Mouse (Mus musculus) heart, adult 2 months (tissue): ENCODE measurements around the gene Nsd2. TPM values are rescaled to one million over a fixed set of nuclear protein-coding genes. Genes with fewer than 3 reads are reported as not detected.

Experiments used
- DNase-seq, 2 experiments: peaks; one replicate each; pipeline ENCODE4 v3.0.0; 2021
- H3K27ac ChIP-seq: fragments of 200-600 bp; 2 replicates; pipeline ENCODE4 v1.8.1; 2022
- H3K27me3 ChIP-seq: fragments of 200-500 bp; 2 replicates; pipeline ENCODE4 v1.6.1; 2012; ENCODE audit warnings: mild to moderate bottlenecking, low read length, inconsistent platforms, mixed read lengths; ENCODE audit not compliant: control insufficient read depth, insufficient read depth
- H3K36me3 ChIP-seq: fragments of 200-500 bp; 2 replicates; pipeline ENCODE4 v1.6.1; 2012; ENCODE audit warnings: low read length, inconsistent platforms; ENCODE audit not compliant: control insufficient read depth, insufficient read depth
- H3K4me1 ChIP-seq: fragments of 200-500 bp; 2 replicates; pipeline ENCODE4 v1.6.1; 2011; ENCODE audit warnings: low read length; ENCODE audit not compliant: control insufficient read depth, insufficient read depth
- H3K4me3 ChIP-seq: fragments of 200-600 bp; 2 replicates; pipeline ENCODE4 v1.8.1; 2022
- H3K79me2 ChIP-seq: fragments of 200-500 bp; replicated peaks from 2 replicates; pipeline ENCODE4 v1.6.1; 2012; ENCODE audit warnings: mild to moderate bottlenecking, inconsistent platforms, low read length, moderate library complexity, mixed read lengths; ENCODE audit not compliant: control insufficient read depth, insufficient read depth
- H3K9ac ChIP-seq: fragments of 200-500 bp; 2 replicates; pipeline ENCODE4 v1.6.1; 2012; ENCODE audit warnings: low read depth, mild to moderate bottlenecking, control low read depth, inconsistent platforms, low read length, mixed read lengths
- CTCF ChIP-seq: fragments of 200-600 bp; IDR thresholded peaks from 2 replicates; pipeline ENCODE4 v1.8.1; 2022; ENCODE audit warnings: antibody characterized with exemption, mild to moderate bottlenecking, moderate library complexity
- EP300 ChIP-seq: fragments of 200-500 bp; IDR thresholded peaks from 2 replicates; pipeline ENCODE4 v1.6.1; 2011; ENCODE audit warnings: low read depth, low read length, control low read depth; ENCODE audit not compliant: insufficient read depth
- POLR2A ChIP-seq: fragments of 200-500 bp; IDR thresholded peaks from 2 replicates; pipeline ENCODE4 v1.6.1; 2011; ENCODE audit warnings: mild to moderate bottlenecking, low read depth, low read length, control low read depth; ENCODE audit not compliant: insufficient read depth
- WGBS: fragments of 180-500 bp; shearing (Covaris S2); methylation state at CpG from one replicate; pipeline ENCODE4 v1.1.7; 2018; 5-methylcytosine and 5-hydroxymethylcytosine counted together
- intact Hi-C: fragments of 180-260 bp; cut with DNase I; formaldehyde crosslinking; loops from one replicate; pipeline ENCODE4 v1.15.1; 2025
- polyA plus RNA-seq: library from polyadenylated mRNA; depleted of rRNA; stranded (reverse); fragments of >200 nt; gene quantifications from 2 replicates; pipeline ENCODE4 v1.2.3, GENCODE M21; 2012
- total RNA-seq, 2 experiments: library from RNA; stranded (reverse); gene quantifications; 2 replicates each; pipeline ENCODE4 v1.2.3; 2021

The Nsd2 gene
- total and polyA plus RNA-seq, 3 experiments: 3.0 to 27.6 (median 25.8) TPM

- Histone ChIP-seq H3K79me2 (no peaks in the 10 kb centered on the region), H3K27ac (no peak overlapping the region), H3K27me3 (no peaks in the 10 kb centered on the region), H3K9ac (no peak overlapping the region), H3K4me3 (no peak overlapping the region), H3K4me1 (no peaks in the 10 kb centered on the region), H3K36me3 (no peaks in the 10 kb centered on the region)
- WGBS: 81% methylated on average over 9 of the region's 9 CpGs
- DNase-seq: no peak
- TF ChIP-seq EP300 (no peak), POLR2A (no peak), CTCF (no peak)
- intact Hi-C loops: no loop called here
Observed at GRCm38 (mm10) chr5:33895116-33895515, 74.6 kb downstream of the Nsd2 start.

GRCm38 (mm10) chr5:33897158-33897557, 76.6 kb downstream of the Nsd2 start:
- intact Hi-C loops: no loop called here

GRCm38 (mm10) chr5:33898671-33899070, 78.1 kb downstream of the Nsd2 start:
- no peak overlapping the region for H3K27ac ChIP-seq
- no peaks in the 10 kb centered on the region for H3K36me3 ChIP-seq
- TF ChIP-seq EP300 (no peak), CTCF (no peak), POLR2A (no peak)
- WGBS: 88% methylated on average over 9 of the region's 9 CpGs
- no peaks in the 10 kb centered on the region for H3K4me1 ChIP-seq
- H3K79me2 ChIP-seq: no peaks in the 10 kb centered on the region
- H3K9ac ChIP-seq: no peak overlapping the region
- intact Hi-C loops: no loop called here
- no peak overlapping the region for H3K4me3 ChIP-seq
- no peaks in the 10 kb centered on the region for H3K27me3 ChIP-seq
- no peak for DNase-seq

More at GRCm38 (mm10) chr5:33897158-33897557, 76.6 kb downstream of the Nsd2 start:
- DNase-seq: no peak
- H3K4me1 ChIP-seq: no peaks in the 10 kb centered on the region
- H3K4me3 ChIP-seq: no peak overlapping the region
- no peaks in the 10 kb centered on the region for H3K36me3 ChIP-seq
- no peak overlapping the region for H3K9ac ChIP-seq
- H3K79me2 ChIP-seq: no peaks in the 10 kb centered on the region
- TF ChIP-seq POLR2A (no peak), CTCF (no peak), EP300 (no peak)
- no peak overlapping the region for H3K27ac ChIP-seq
- WGBS: 70% methylated on average over 2 of the region's 2 CpGs
- no peaks in the 10 kb centered on the region for H3K27me3 ChIP-seq

GRCm38 (mm10) chr5:33899245-33899644, 78.7 kb downstream of the Nsd2 start:
- WGBS: 86% methylated on average over 3 of the region's 3 CpGs
- H3K36me3 ChIP-seq: no peaks in the 10 kb centered on the region
- no peaks in the 10 kb centered on the region for H3K27me3 ChIP-seq
- intact Hi-C loops: no loop called here
- H3K27ac ChIP-seq: no peak overlapping the region
- TF ChIP-seq POLR2A: no peak
- TF ChIP-seq EP300: no peak
- no peak for TF ChIP-seq CTCF
- no peak for DNase-seq
- no peak overlapping the region for H3K9ac ChIP-seq
- no peaks in the 10 kb centered on the region for H3K4me1 ChIP-seq
- H3K79me2 ChIP-seq: no peaks in the 10 kb centered on the region
- H3K4me3 ChIP-seq: no peak overlapping the region

GRCm38 (mm10) chr5:33900101-33900500, 79.6 kb downstream of the Nsd2 start:
- 94% methylated on average over 3 of the region's 3 CpGs for WGBS
- Histone ChIP-seq H3K4me1 (no peaks in the 10 kb centered on the region), H3K27me3 (no peaks in the 10 kb centered on the region), H3K27ac (no peak overlapping the region), H3K79me2 (no peaks in the 10 kb centered on the region), H3K9ac (no peak overlapping the region), H3K4me3 (no peak overlapping the region), H3K36me3 (no peaks in the 10 kb centered on the region)
- TF ChIP-seq CTCF (no peak), EP300 (no peak), POLR2A (no peak)
- DNase-seq: no peak
- intact Hi-C loops: no loop called here

- WGBS: 96% methylated on average over 9 of the region's 9 CpGs
- Histone ChIP-seq H3K4me3 (no peak overlapping the region), H3K79me2 (no peaks in the 10 kb centered on the region), H3K4me1 (no peaks in the 10 kb centered on the region), H3K36me3 (no peaks in the 10 kb centered on the region), H3K9ac (no peak overlapping the region), H3K27ac (no peak overlapping the region), H3K27me3 (no peaks in the 10 kb centered on the region)
- no peak for DNase-seq
- TF ChIP-seq POLR2A (no peak), EP300 (no peak), CTCF (no peak)
- intact Hi-C loops: no loop called here
Observed at GRCm38 (mm10) chr5:33900701-33901263, 80.3 kb downstream of the Nsd2 start.
